Mouse (Mus musculus) Patski (cell line): Measurements from ENCODE around the gene Gmppa. TPM values are rescaled to one million over a fixed set of nuclear protein-coding genes. Genes with fewer than 3 reads are reported as not detected.

Source experiments
- ATAC-seq: fragments of 100-300 bp; one replicate; pipeline ENCODE4 v1.8.0; 2021
- CTCF ChIA-PET: fragments of 350-600 bp; sonication (Branson Sonifier 250); formaldehyde crosslinking; loops from one replicate; lab custom pipeline; 2022; ENCODE audit warnings: inconsistent platforms; lab: Charles Lee
- POLR2A ChIA-PET: fragments of 350-600 bp; sonication (Branson Sonifier 250); formaldehyde crosslinking; loops from one replicate; lab custom pipeline; 2022; ENCODE audit warnings: antibody characterized with exemption, inconsistent platforms; lab: Charles Lee
- DNase-seq: peaks from one replicate; pipeline ENCODE4 v3.0.0-alpha.2; 2011; ENCODE audit warnings: low read depth, low spot score
- H3K27me3 ChIP-seq: fragments of 371-371 bp; one replicate; pipeline ENCODE4 v1.5.1; 2021
- CTCF ChIP-seq: fragments of 100-300 bp; IDR thresholded peaks from one replicate; pipeline ENCODE4 v1.5.1; 2021
- in situ Hi-C: fragments of 300-500 bp; cut with MboI; formaldehyde crosslinking; loops from 3 replicates; pipeline ENCODE4 v1.11.1; 2018; ENCODE audit warnings: low pct_unique_long_range_greater_than_20kb, mixed read lengths
- polyA plus RNA-seq: library from polyadenylated mRNA; unstranded; gene quantifications from one replicate; pipeline ENCODE4 v1.2.3, GENCODE M21; 2021

Gene Gmppa
- polyA plus RNA-seq, 1 experiment from 2014 or later = 76.8 TPM

DNA sequence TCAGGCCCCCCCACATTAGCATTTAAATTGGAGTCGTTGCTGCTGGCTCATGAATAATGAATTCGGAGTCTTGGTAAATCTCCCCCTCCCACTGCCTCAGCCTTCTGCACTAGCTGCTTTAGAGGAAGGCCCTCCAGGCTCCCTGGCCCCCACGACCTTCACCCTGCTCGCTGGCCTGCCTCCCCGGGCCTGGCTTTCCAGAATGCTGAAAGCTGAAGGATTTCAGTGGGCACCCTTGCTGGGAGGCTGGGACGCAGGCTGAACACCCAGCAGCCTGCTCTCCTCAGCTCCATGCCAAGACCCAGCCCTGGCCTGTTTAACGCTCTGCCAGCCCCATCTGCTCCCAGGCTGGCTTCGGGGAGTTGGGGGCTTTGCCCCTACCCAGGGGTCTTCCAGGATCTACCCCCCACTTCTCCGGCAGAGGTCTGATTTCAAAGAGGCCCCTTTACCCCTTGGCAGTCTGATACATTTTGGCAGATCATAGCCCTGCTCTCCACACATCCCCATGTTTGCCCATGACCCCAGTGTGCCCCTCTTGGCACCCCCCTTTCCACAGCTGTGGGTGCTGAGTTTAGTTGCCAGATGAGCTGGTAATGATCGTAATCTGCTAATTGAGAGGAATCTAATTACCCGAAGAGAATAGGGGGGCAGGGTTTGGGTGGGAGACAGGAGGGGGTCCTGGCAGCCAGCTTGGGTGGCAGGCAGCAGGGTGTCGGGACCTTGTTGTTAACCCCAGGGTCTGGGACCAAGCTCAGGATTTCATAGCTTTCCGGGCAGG lies 7.7 kb downstream of the Gmppa start:
- CTCF ChIA-PET = interaction anchor here (0.8 to 4.0 kb wide), 5 partner anchors 11 to 100 kb away, joined by 4 to 27 read pairs (median 6); no protein-coding TSS in a partner anchor
- no peak for TF ChIP-seq CTCF
- no peak for DNase-seq
- in situ Hi-C loops = no loop called here
- H3K27me3 ChIP-seq = no peaks in the 10 kb centered on the region
- POLR2A ChIA-PET = interaction anchor here (0.8 to 1.5 kb wide), 2 partner anchors 15 to 24 kb away, joined by 4 read pairs; no protein-coding TSS in a partner anchor
- ATAC-seq = no peak

DNA sequence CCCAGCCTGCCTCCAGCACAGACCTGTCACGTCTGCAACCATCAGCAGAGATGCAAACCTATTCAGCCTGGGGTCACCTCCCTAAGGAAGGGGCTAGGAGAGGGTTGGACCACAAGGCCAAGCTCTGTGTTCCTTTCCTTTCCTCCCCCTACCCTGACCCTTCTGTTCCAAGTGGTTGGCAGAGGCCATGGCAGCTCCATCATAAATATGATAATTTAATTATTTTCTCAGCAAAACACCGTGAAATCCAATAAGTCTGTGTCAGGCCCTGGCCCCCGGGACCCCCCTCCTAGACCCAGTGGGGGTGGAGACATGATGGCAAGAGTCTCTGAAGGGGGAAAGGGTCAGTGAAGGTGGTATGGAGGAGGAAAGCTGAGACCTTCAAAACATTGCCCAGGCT lies 8.5 kb downstream of the Gmppa start:
- ChIA-PET POLR2A (interaction anchor here (1.5 kb wide), 1 partner anchor 14 kb away, joined by 4 read pairs; no protein-coding TSS in a partner anchor), CTCF (interaction anchor here (1.7 to 4.0 kb wide), 3 partner anchors 23 to 100 kb away, joined by 6 to 27 read pairs (median 8); no protein-coding TSS in a partner anchor)
- ATAC-seq (no peak), DNase-seq (no peak)
- peaks cover 6% of the 10 kb centered on the region for H3K27me3 ChIP-seq
- no peak for TF ChIP-seq CTCF
- in situ Hi-C loops = no loop called here

- DNase-seq (no peak), ATAC-seq (no peak)
- in situ Hi-C loops = no loop called here
- ChIA-PET POLR2A (interaction anchor here (0.8 kb wide), 1 partner anchor 23 kb away, joined by 3 read pairs; no protein-coding TSS in a partner anchor), CTCF (interaction anchor here (0.7 to 4.0 kb wide), 3 partner anchors 22 to 101 kb away, joined by 3 to 27 read pairs (median 8); no protein-coding TSS in a partner anchor)
- peaks cover 17% of the 10 kb centered on the region for H3K27me3 ChIP-seq
- TF ChIP-seq CTCF = no peak
Observed at GRCm38 (mm10) chr1:75445141-75445701, 9.5 kb downstream of the Gmppa start.

DNA sequence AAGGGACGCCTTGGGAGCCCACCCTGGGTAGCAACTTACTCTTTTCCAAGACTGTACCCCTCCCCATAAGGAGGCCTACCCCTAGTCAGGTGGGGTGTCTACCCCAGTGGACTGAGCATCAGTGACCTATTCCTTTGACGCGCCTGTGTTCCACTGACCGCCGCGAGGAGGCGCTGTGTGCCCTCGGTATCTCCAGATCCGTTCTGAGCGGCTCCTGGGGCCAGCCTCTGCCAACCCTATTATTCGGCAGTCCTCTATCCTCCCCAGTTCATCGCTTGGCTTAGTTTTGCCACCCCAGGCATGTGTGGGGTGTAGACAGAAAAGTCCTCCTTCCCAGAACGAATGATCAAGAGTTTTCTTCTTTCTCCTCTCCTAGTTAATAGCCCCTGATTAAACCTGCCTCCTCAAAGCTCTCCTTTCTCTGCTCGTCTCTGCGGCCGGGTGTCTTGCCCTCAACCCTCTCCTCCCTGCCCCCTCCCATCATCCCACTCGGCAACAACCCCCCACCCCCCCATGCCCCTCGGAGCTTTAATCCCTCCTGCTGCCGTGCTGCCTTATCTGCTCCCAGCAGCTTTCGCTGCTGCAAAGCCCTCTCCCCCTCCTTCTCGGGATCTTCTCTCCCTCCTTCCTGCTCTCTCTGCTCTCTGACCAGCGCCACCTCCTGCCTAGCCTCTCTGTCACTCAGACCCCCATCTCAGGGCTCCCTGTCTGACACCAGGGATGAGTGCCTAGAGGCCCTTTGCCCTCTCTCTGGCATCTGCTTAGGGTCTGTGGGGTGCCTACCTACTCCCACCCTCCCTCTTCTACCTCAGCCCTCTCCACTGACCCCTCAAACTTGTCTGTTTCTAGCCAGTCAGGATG lies 10.3 kb downstream of the Gmppa start:
- no peak for TF ChIP-seq CTCF
- peaks cover 24% of the 10 kb centered on the region for H3K27me3 ChIP-seq
- CTCF ChIA-PET = interaction anchor here (0.7 to 3.9 kb wide), 6 partner anchors 10 to 89 kb away, joined by 3 to 31 read pairs (median 3); no protein-coding TSS in a partner anchor
- in situ Hi-C loops = no loop called here
- ATAC-seq (peak; percentile 61), DNase-seq (no peak)
- POLR2A ChIA-PET = interaction anchor here (1.3 to 2.3 kb wide), 2 partner anchors 10 to 12 kb away, joined by 4 to 7 read pairs; no protein-coding TSS in a partner anchor

GRCm38 (mm10) chr1:75446656-75447055 lies 10.9 kb downstream of the Gmppa start:
- in situ Hi-C loops = no loop called here
- no peak for ATAC-seq
- DNase-seq = no peak
- ChIA-PET CTCF (interaction anchor here (0.7 to 3.9 kb wide), 5 partner anchors 10 to 90 kb away, joined by 3 to 31 read pairs (median 3); no protein-coding TSS in a partner anchor), POLR2A (interaction anchor here (1.3 to 2.3 kb wide), 2 partner anchors 10 to 12 kb away, joined by 4 to 7 read pairs; no protein-coding TSS in a partner anchor)
- peaks cover 29% of the 10 kb centered on the region for H3K27me3 ChIP-seq
- no peak for TF ChIP-seq CTCF

GRCm38 (mm10) chr1:75447265-75448051 lies 11.7 kb downstream of the Gmppa start:
- ATAC-seq = peak; percentile 29
- ChIA-PET CTCF (interaction anchor here (0.8 to 3.9 kb wide), 4 partner anchors 10 to 104 kb away, joined by 3 to 31 read pairs (median 4); no protein-coding TSS in a partner anchor), POLR2A (interaction anchor here (2.3 kb wide), 1 partner anchor 11 kb away, joined by 7 read pairs; no protein-coding TSS in a partner anchor)
- TF ChIP-seq CTCF = no peak
- in situ Hi-C loops = no loop called here
- H3K27me3 ChIP-seq = peaks cover 33% of the 10 kb centered on the region
- no peak for DNase-seq

DNA sequence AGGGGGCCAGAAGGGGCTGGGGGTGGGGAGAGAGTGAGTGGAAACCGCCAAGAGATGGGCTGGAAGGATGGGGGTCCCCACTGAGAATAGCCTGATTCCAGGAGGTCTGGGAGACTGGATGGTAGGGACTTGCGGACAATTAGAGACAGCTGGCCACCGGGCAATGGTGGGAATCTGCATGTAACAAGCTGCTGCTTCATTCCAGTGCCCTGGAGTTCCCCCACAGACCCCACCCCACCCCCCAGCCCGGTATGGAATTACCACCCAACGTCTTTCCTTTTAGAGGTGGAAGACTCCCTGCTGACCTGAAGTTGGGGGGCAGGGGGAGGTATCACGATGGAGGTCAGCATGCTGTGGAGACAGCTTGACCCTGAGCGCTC lies 12.3 kb downstream of the Gmppa start:
- in situ Hi-C loops = no loop called here
- TF ChIP-seq CTCF = no peak
- CTCF ChIA-PET = interaction anchor here (0.8 to 3.9 kb wide), 4 partner anchors 10 to 105 kb away, joined by 3 to 31 read pairs (median 4); no protein-coding TSS in a partner anchor
- ATAC-seq (no peak), DNase-seq (no peak)
- POLR2A ChIA-PET = interaction anchor here (2.3 kb wide), 1 partner anchor 10 kb away, joined by 7 read pairs; no protein-coding TSS in a partner anchor
- H3K27me3 ChIP-seq = peaks cover 38% of the 10 kb centered on the region

DNA sequence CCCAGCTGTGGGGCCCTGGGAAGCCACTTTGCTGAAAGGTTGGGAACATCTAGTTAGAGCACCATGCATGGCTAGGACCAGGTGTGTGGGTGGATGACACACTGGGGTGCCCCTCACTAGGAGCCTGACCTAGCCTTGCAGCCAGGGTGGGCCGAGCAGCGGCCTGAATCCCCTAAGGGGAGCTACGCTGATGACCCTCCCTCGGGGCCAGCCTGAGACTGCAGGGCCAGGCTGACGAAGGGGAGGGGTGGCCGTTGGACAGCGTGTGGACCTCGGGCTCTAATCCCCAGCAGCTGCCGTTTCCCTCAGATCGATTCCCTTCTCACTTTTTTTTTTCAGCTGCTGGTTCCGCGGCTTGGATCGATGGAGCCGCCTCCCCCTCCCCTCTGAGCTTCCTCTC lies 13.2 kb downstream of the Gmppa start:
- no peak for TF ChIP-seq CTCF
- ChIA-PET POLR2A (no interaction called here), CTCF (interaction anchor here (2.1 to 3.9 kb wide), 2 partner anchors 9 to 18 kb away, joined by 5 to 31 read pairs; no protein-coding TSS in a partner anchor)
- ATAC-seq (no peak), DNase-seq (no peak)
- in situ Hi-C loops = no loop called here
- H3K27me3 ChIP-seq = peaks cover 38% of the 10 kb centered on the region
